Comparison of ENCODE assay signal across 1 mouse cellular context in the genomic region with DNA sequence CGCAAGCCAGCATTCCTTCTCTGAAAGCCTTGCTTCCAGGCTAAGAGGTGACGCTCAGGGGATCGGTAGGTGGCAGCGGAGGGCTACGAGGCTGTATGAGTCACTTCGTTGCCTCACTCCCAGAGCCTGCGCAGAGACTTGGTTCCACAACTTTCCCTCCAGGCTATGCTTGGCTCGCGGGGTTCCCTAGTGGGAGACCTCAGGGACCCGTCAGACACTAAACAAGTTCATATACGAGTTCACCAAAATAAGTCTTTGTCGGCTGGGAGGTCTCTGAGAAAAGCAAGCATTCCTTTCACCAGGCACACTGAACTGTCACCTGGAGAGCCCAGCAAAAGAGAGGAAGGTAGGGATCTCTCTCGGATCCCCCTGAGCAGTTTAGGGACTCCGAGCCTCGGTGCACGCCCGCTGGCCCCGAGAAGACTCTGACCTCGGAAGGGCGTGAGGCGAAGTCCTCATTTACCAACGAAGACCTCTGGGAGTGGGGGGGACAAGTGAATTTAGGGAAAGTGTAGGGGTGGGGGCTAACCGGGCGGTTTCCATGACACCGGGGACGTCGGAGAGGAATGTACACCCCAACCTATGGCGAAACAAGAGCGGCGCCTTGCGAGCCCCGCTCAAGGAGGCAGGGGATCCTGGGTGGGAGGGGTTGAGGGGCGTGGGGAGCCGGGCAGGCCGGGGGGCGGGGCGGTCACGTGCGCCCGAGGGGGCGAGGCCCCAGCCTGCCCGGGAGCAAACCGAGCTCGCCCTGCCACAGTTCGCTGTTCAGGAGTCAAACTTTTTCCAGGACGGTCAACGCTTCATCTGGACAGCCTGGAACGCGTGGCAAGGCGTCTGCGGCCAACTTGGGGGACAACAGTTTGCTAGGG.
A peak's percentile ranks its signal among the peaks of the same experiment; 100 is the strongest.
TF ChIP-seq lines count a peak whose summit lies in the region.

Flvcr2 (plus strand) TSS at position 713 of the 869 bp plus-strand sequence.

TF ChIP-seq in CH12.LX, 34 proteins besides CTCF, POLR2A, EP300 and RAD21 (continued from another document):
- TF ChIP-seq POLR2AphosphoS2 (IDR thresholded peaks at IDR 0.05; ENCODE audit: low read depth, low read length) (no peak), BHLHE40 (IDR thresholded peaks at IDR 0.05; ENCODE audit: low read depth, low read length) (peak; percentile 75), ZC3H11A (IDR thresholded peaks at IDR 0.05; ENCODE audit: low read depth, low read length) (no peak), E2F4 (IDR thresholded peaks at IDR 0.05; ENCODE audit: insufficient replicate concordance, low read depth, low read length) (no peak)
